Mouse (Mus musculus) liver, embryonic 16.5 days (tissue): ENCODE data around the gene Tgfbr2. TPM values are rescaled to one million over a fixed set of nuclear protein-coding genes. Genes with fewer than 3 reads are reported as not detected.
A peak's percentile ranks its signal among the peaks of the same experiment; 100 is the strongest.

Source experiments
- ATAC-seq: fragments of 200-750 bp; cut with Nextera tagmentation; 2 replicates; pipeline ENCODE4 v1.8.0; 2017; ENCODE audit warnings: low read depth, mild to moderate bottlenecking, moderate number of reproducible peaks, moderate library complexity
- H3K27ac ChIP-seq: fragments of 300-500 bp; sonication (generic); 2 replicates; pipeline ENCODE4 v1.5.1; 2014; ENCODE audit warnings: mild to moderate bottlenecking, low read length
- H3K27me3 ChIP-seq: fragments of 300-500 bp; sonication (generic); 2 replicates; pipeline ENCODE4 v1.6.1; 2014; ENCODE audit warnings: low read depth, low read length, mixed read lengths; ENCODE audit not compliant: control insufficient read depth, insufficient read depth
- H3K36me3 ChIP-seq: fragments of 300-500 bp; sonication (generic); 2 replicates; pipeline ENCODE4 v1.6.1; 2014; ENCODE audit warnings: mild to moderate bottlenecking; ENCODE audit not compliant: control insufficient read depth, insufficient read depth
- H3K4me1 ChIP-seq: fragments of 300-500 bp; sonication (generic); 2 replicates; pipeline ENCODE4 v1.6.1; 2014; ENCODE audit warnings: low read depth, low read length, mixed read lengths; ENCODE audit not compliant: control insufficient read depth
- H3K4me2 ChIP-seq: fragments of 300-500 bp; sonication (generic); 2 replicates; pipeline ENCODE4 v1.6.1; 2014; ENCODE audit warnings: low read depth, low read length, mixed read lengths
- H3K4me3 ChIP-seq: fragments of 300-500 bp; sonication (generic); 2 replicates; pipeline ENCODE4 v1.5.1; 2014; ENCODE audit warnings: low read depth, mild to moderate bottlenecking, low read length
- H3K9ac ChIP-seq: fragments of 300-500 bp; sonication (generic); 2 replicates; pipeline ENCODE4 v1.6.1; 2014; ENCODE audit warnings: low read depth, low read length
- H3K9me3 ChIP-seq: fragments of 300-500 bp; sonication (generic); replicated peaks from 2 replicates; pipeline ENCODE4 v1.6.1; 2016; ENCODE audit warnings: low read length; ENCODE audit not compliant: control insufficient read depth
- WGBS: fragments of 180-500 bp; shearing (Covaris S2); extraction: QIAGEN DNeasy Blood & Tissue Kit; methylation state at CpG from one replicate; pipeline ENCODE4 v1.1.7; 2014; ENCODE audit not compliant: insufficient replicate concordance; 5-methylcytosine and 5-hydroxymethylcytosine counted together
- polyA plus RNA-seq: library from polyadenylated mRNA; unstranded; fragments of >200 nt; fragmentation: Nextera tagmentation; extraction: Ambion mirVana; gene quantifications from 2 replicates; pipeline ENCODE4 v1.2.1, GENCODE M21; 2015

Gene Tgfbr2
- polyA plus RNA-seq, 1 experiment from 2014 or later, result 7.5 TPM

GRCm38 (mm10) chr9:116188952-116189666 lies 13.9 kb upstream of the Tgfbr2 start:
- no peak overlapping the region for H3K9ac ChIP-seq
- H3K9me3 ChIP-seq, result no peaks in the 10 kb centered on the region
- no peak overlapping the region for H3K4me3 ChIP-seq
- ATAC-seq, result no peak
- peaks cover 4% of the 10 kb centered on the region for H3K4me1 ChIP-seq
- no peak overlapping the region for H3K4me2 ChIP-seq
- no peaks in the 10 kb centered on the region for H3K36me3 ChIP-seq
- no peaks in the 10 kb centered on the region for H3K27me3 ChIP-seq
- H3K27ac ChIP-seq, result no peak overlapping the region
- WGBS, result 56% methylated on average over 15 of the region's 15 CpGs

GRCm38 (mm10) chr9:116187181-116187731 lies 12.1 kb upstream of the Tgfbr2 start:
- Histone ChIP-seq H3K4me3 (no peak overlapping the region), H3K4me2 (no peak overlapping the region), H3K9me3 (no peaks in the 10 kb centered on the region), H3K27ac (no peak overlapping the region), H3K4me1 (peaks cover 4% of the 10 kb centered on the region), H3K27me3 (no peaks in the 10 kb centered on the region), H3K36me3 (no peaks in the 10 kb centered on the region), H3K9ac (no peak overlapping the region)
- 32% methylated on average over 10 of the region's 10 CpGs for WGBS
- peak; percentile 62 for ATAC-seq

GRCm38 (mm10) chr9:116184903-116185302 lies 9.7 kb upstream of the Tgfbr2 start:
- no peak overlapping the region for H3K4me2 ChIP-seq
- no peak for ATAC-seq
- H3K27me3 ChIP-seq, result no peaks in the 10 kb centered on the region
- no peaks in the 10 kb centered on the region for H3K9me3 ChIP-seq
- no peak overlapping the region for H3K9ac ChIP-seq
- no peak overlapping the region for H3K27ac ChIP-seq
- H3K36me3 ChIP-seq, result no peaks in the 10 kb centered on the region
- no peak overlapping the region for H3K4me3 ChIP-seq
- H3K4me1 ChIP-seq, result peaks cover 4% of the 10 kb centered on the region
- 68% methylated on average over 5 of the region's 5 CpGs for WGBS

- 61% methylated on average over 6 of the region's 6 CpGs for WGBS
- H3K4me3 ChIP-seq, result no peak overlapping the region
- no peaks in the 10 kb centered on the region for H3K36me3 ChIP-seq
- no peaks in the 10 kb centered on the region for H3K27me3 ChIP-seq
- H3K4me2 ChIP-seq, result no peak overlapping the region
- no peak overlapping the region for H3K27ac ChIP-seq
- no peak overlapping the region for H3K9ac ChIP-seq
- ATAC-seq, result no peak
- H3K9me3 ChIP-seq, result no peaks in the 10 kb centered on the region
- peaks cover 4% of the 10 kb centered on the region for H3K4me1 ChIP-seq
Measured at GRCm38 (mm10) chr9:116183035-116183434, 7.9 kb upstream of the Tgfbr2 start.

- 45% methylated on average over 5 of the region's 5 CpGs for WGBS
- H3K9ac ChIP-seq, result no peak overlapping the region
- no peaks in the 10 kb centered on the region for H3K9me3 ChIP-seq
- H3K27me3 ChIP-seq, result no peaks in the 10 kb centered on the region
- H3K27ac ChIP-seq, result no peak overlapping the region
- no peaks in the 10 kb centered on the region; the same call in 1 of the 2 replicates for H3K4me1 ChIP-seq
- ATAC-seq, result no peak
- no peak overlapping the region for H3K4me2 ChIP-seq
- no peak overlapping the region for H3K4me3 ChIP-seq
- no peaks in the 10 kb centered on the region for H3K36me3 ChIP-seq
Measured at GRCm38 (mm10) chr9:116181608-116182007, 6.4 kb upstream of the Tgfbr2 start.

- H3K4me1 ChIP-seq, result no peaks in the 10 kb centered on the region; the same call in 1 of the 2 replicates
- 0 out of 2 replicates have a peak, but pooled peaks have one; percentile 18 for ATAC-seq
- H3K27ac ChIP-seq, result no peak overlapping the region
- no peaks in the 10 kb centered on the region for H3K9me3 ChIP-seq
- WGBS, result 24% methylated on average over 3 of the region's 3 CpGs
- H3K4me3 ChIP-seq, result no peak overlapping the region
- H3K27me3 ChIP-seq, result peaks cover 7% of the 10 kb centered on the region; the same call in 1 of the 2 replicates
- no peak overlapping the region for H3K4me2 ChIP-seq
- H3K36me3 ChIP-seq, result no peaks in the 10 kb centered on the region
- no peak overlapping the region for H3K9ac ChIP-seq
Measured at GRCm38 (mm10) chr9:116178151-116178550, 3.0 kb upstream of the Tgfbr2 start.

- Histone ChIP-seq H3K4me3 (no peak overlapping the region), H3K4me2 (no peak overlapping the region), H3K9me3 (no peaks in the 10 kb centered on the region), H3K9ac (no peak overlapping the region), H3K36me3 (no peaks in the 10 kb centered on the region), H3K27ac (no peak overlapping the region), H3K27me3 (peaks cover 7% of the 10 kb centered on the region; the same call in 1 of the 2 replicates), H3K4me1 (no peaks in the 10 kb centered on the region; the same call in 1 of the 2 replicates)
- ATAC-seq, result no peak
- 73% methylated on average over 9 of the region's 9 CpGs for whole genome bisulfite sequencing
Measured at GRCm38 (mm10) chr9:116177108-116177507, 1.9 kb upstream of the Tgfbr2 start.

GRCm38 (mm10) chr9:116175488-116176115 lies 442 bp upstream of the Tgfbr2 start:
- peak; percentile 35; the same call in 1 of the 2 replicates for ATAC-seq

More at GRCm38 (mm10) chr9:116175488-116176115, 442 bp upstream of the Tgfbr2 start:
- peak overlapping the region; percentile 69 for H3K4me2 ChIP-seq
- no peaks in the 10 kb centered on the region for H3K36me3 ChIP-seq
- peak overlapping the region; percentile 79 for H3K9ac ChIP-seq
- H3K4me1 ChIP-seq, result peaks cover 7% of the 10 kb centered on the region
- H3K27ac ChIP-seq, result peak overlapping the region; percentile 86
- H3K27me3 ChIP-seq, result peaks cover 7% of the 10 kb centered on the region; the same call in 1 of the 2 replicates
- H3K9me3 ChIP-seq, result no peaks in the 10 kb centered on the region
- peak overlapping the region; percentile 70 for H3K4me3 ChIP-seq
- 4% methylated on average over 16 of the region's 16 CpGs for WGBS
